In genomic region chr3:107420156-107420555, GRCm38 (mm10) we compare ENCODE assay signal across 18 mouse cellular contexts. TPM values are rescaled to one million over a fixed set of nuclear protein-coding genes. Genes with fewer than 3 reads are reported as not detected.
"Had no signal": no experiment of that assay in that cellular context is flagged by ENCODE, and none has a peak within 500 bp of the region (broad histone marks: within the 10 kb centered on the region; RNA-seq: fewer than 3 reads in every experiment).

No protein-coding gene starts in this region.

- H3K27ac ChIP-seq: layer of hippocampus, adult 2 months; liver, embryonic 15.5 days; macrophage; midbrain, embryonic 13.5 days; neural tube, embryonic 13.5 days had no signal

- ATAC-seq: lung, postnatal 0 days; midbrain, embryonic 13.5 days had no signal

- H3K4me2 ChIP-seq: liver, embryonic 11.5 days; liver, embryonic 15.5 days; midbrain, embryonic 13.5 days; neural tube, embryonic 13.5 days had no signal

- H3K36me3 ChIP-seq: liver, embryonic 15.5 days; midbrain, embryonic 13.5 days; neural tube, embryonic 13.5 days had no signal

- DNase-seq: kidney, adult 18-20 months; kidney, postnatal 10 days; kidney, postnatal 4 days; lung, adult 2 months; right cerebral cortex, adult 18-20 months; spleen, adult 18-20 months; thymus, adult 18-20 months; thymus, postnatal 4 days had no signal

- H3K4me1 ChIP-seq: liver, embryonic 15.5 days; megakaryocyte, embryonic 14.5 days; midbrain, embryonic 13.5 days; neural tube, embryonic 13.5 days had no signal

- H3K4me3 ChIP-seq: layer of hippocampus, adult 2 months; liver, embryonic 15.5 days; megakaryocyte, embryonic 14.5 days; midbrain, embryonic 13.5 days; myocyte; neural tube, embryonic 13.5 days had no signal

- H3K27me3 ChIP-seq: liver, embryonic 15.5 days; midbrain, embryonic 13.5 days; neural tube, embryonic 13.5 days had no signal

- H3K9ac ChIP-seq: liver, embryonic 15.5 days; midbrain, embryonic 13.5 days; neural tube, embryonic 13.5 days had no signal

- H3K9me3 ChIP-seq: liver, embryonic 15.5 days; midbrain, embryonic 13.5 days; neural tube, embryonic 13.5 days had no signal

RNA-seq across cellular contexts. Expression of gene Kcnc4, which starts 39.2 kb away (rescaled TPM):
- polyA plus RNA-seq: liver, embryonic 15.5 days; macrophage; myocyte; stomach, embryonic 14.5 days had no signal
